Mouse (Mus musculus): ENCODE data around the gene Tnp2. TPM values are rescaled to one million over a fixed set of nuclear protein-coding genes. Genes with fewer than 3 reads are reported as not detected.

Tnp2 gene
- polyA plus RNA-seq, 1 experiment from 2014 or later, result not detected

DNA sequence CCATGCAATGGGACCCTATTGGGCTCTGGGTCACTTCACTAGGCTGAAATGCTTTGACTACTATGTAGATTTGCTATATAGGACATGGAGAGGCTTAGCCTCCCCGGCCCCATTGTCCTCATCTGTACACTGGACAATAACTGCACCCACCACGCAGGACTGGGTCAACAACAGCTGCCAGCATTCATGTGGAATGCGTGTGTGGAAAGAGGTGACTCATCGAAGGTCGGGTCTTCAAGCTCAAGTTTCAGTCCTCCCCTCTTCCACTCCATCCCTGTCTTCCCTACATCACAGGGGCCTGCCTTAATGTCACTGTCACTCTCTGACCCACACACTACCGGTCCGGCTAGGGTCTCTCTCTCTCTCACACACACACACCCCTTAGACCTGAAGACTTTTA lies 12.1 kb downstream of the Tnp2 start:
- no peak overlapping the region for H3K4me2 ChIP-seq (replicated peaks; ENCODE audit: low read depth)
- no peaks in the 10 kb centered on the region for H3K36me3 ChIP-seq (ENCODE audit: control insufficient read depth, insufficient read depth)
- H3K9ac ChIP-seq (ENCODE audit: low read depth, low read length), result no peak overlapping the region
- H3K27ac ChIP-seq (ENCODE audit: low read depth, low read length), result no peak overlapping the region
- H3K4me3 ChIP-seq (ENCODE audit: low read depth, low read length), result no peak overlapping the region
- ATAC-seq, result no peak
- H3K4me1 ChIP-seq (replicated peaks; ENCODE audit: control insufficient read depth, insufficient read depth, low read length), result no peaks in the 10 kb centered on the region
- TF ChIP-seq CTCF (IDR thresholded peaks at IDR 0.05; ENCODE audit: low read depth), result no peak
- WGBS, result 53% methylated on average over 7 of the region's 7 CpGs
- H3K27me3 ChIP-seq (replicated peaks; ENCODE audit: control insufficient read depth, insufficient read depth, low read length), result no peaks in the 10 kb centered on the region
- H3K9me3 ChIP-seq (ENCODE audit: control insufficient read depth), result no peaks in the 10 kb centered on the region

DNA sequence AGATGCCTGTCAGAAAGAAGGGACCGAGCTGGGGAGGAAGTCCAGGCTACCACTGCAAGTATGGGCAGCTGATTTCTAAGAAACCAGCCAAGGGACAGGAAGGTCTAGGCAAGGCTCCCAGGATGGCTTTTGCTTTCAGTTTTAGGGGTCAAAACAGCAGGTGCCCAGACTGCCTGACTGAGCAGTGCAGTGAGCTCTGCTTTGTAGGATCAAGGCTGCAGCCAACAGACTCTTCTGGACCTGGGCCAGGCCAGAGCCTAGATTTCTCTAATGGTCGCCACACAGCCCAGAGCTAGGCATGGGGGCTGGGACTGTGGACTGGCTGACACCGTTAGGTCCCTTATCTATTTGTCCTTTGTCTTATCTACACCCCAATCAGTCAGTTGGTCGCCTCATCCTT lies 13.7 kb downstream of the Tnp2 start:
- no peaks in the 10 kb centered on the region for H3K9me3 ChIP-seq (ENCODE audit: control insufficient read depth)
- no peak for ATAC-seq
- H3K27me3 ChIP-seq (replicated peaks; ENCODE audit: control insufficient read depth, insufficient read depth, low read length), result no peaks in the 10 kb centered on the region
- no peak overlapping the region for H3K9ac ChIP-seq (ENCODE audit: low read depth, low read length)
- H3K27ac ChIP-seq (ENCODE audit: low read depth, low read length), result no peak overlapping the region
- H3K4me1 ChIP-seq (replicated peaks; ENCODE audit: control insufficient read depth, insufficient read depth, low read length), result no peaks in the 10 kb centered on the region
- TF ChIP-seq CTCF (IDR thresholded peaks at IDR 0.05; ENCODE audit: low read depth), result no peak
- no peak overlapping the region for H3K4me2 ChIP-seq (replicated peaks; ENCODE audit: low read depth)
- no peak overlapping the region for H3K4me3 ChIP-seq (ENCODE audit: low read depth, low read length)
- no peaks in the 10 kb centered on the region for H3K36me3 ChIP-seq (ENCODE audit: control insufficient read depth, insufficient read depth)
- WGBS, result 40% methylated on average over 4 of the region's 4 CpGs

DNA sequence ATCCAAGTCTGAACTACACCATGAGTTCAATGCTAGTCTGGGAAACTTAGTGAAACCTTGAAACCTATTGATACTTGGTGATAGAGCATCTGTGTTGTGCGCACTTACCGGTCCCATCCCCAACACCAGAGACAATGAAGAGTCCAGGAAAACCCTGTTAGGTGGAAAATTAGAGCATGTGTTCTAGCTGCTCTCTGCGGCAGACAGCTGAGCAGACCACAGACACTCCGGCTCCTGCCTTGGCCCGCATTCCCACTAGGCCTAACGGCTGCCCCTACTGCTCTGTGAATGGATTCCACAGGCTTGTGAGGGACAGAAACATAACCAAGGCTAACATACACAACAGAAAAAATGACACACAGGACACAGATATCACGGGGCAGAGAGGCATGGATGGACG lies 14.9 kb downstream of the Tnp2 start:
- ATAC-seq, result no peak
- no peak for TF ChIP-seq CTCF (IDR thresholded peaks at IDR 0.05; ENCODE audit: low read depth)

DNA sequence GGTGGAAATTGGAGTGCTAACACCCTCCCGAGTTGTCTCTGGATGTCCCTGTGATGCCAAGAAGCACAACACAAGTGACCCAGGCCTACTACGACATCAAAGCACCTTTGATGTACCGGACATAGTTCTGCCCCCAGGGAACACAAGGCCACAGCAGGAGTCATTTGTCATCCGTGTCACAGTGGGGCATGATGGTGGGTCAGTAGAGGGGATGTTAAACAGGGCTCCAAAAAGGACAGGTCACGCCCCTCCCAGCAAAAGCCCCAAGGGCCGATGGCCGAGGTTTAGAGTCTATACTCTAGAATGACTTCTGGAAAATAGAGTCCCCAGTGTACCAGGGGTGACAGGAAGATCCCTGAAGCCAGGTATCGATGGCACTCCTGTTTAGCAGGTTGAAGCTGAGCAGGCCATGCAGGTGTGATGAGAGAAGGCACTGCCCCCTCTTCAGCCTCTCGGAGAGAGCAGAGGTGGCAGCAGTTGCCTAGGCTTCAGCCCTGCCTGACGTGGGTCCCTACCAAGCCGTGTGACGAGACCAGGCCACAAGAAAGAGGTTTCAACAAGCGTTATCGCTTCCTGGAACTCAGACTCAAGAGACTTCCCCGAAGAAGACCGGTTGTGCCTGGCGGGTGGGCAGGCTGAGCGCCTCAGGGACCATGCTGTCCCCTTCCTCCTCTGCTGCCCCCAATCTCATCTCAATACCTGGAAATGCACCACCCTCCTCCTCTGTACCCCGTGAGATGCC lies 16.5 kb downstream of the Tnp2 start:
- Histone ChIP-seq H3K4me3 (ENCODE audit: low read depth, low read length) (no peak overlapping the region), H3K27ac (ENCODE audit: low read depth, low read length) (no peak overlapping the region), H3K36me3 (ENCODE audit: control insufficient read depth, insufficient read depth) (no peaks in the 10 kb centered on the region), H3K9ac (ENCODE audit: low read depth, low read length) (no peak overlapping the region), H3K4me2 (replicated peaks; ENCODE audit: low read depth) (no peak overlapping the region), H3K9me3 (ENCODE audit: control insufficient read depth) (no peaks in the 10 kb centered on the region), H3K4me1 (replicated peaks; ENCODE audit: control insufficient read depth, insufficient read depth, low read length) (no peaks in the 10 kb centered on the region), H3K27me3 (replicated peaks; ENCODE audit: control insufficient read depth, insufficient read depth, low read length) (no peaks in the 10 kb centered on the region)
- WGBS, result 79% methylated on average over 19 of the region's 19 CpGs
- ATAC-seq, result no peak
- no peak for TF ChIP-seq CTCF (IDR thresholded peaks at IDR 0.05; ENCODE audit: low read depth)

More for the DNA sequence above, 14.9 kb downstream of the Tnp2 start:
- H3K27me3 ChIP-seq (replicated peaks; ENCODE audit: control insufficient read depth, insufficient read depth, low read length), result no peaks in the 10 kb centered on the region
- no peaks in the 10 kb centered on the region for H3K9me3 ChIP-seq (ENCODE audit: control insufficient read depth)
- H3K4me3 ChIP-seq (ENCODE audit: low read depth, low read length), result no peak overlapping the region
- H3K9ac ChIP-seq (ENCODE audit: low read depth, low read length), result no peak overlapping the region
- H3K4me1 ChIP-seq (replicated peaks; ENCODE audit: control insufficient read depth, insufficient read depth, low read length), result no peaks in the 10 kb centered on the region
- H3K27ac ChIP-seq (ENCODE audit: low read depth, low read length), result no peak overlapping the region
- H3K4me2 ChIP-seq (replicated peaks; ENCODE audit: low read depth), result no peak overlapping the region
- H3K36me3 ChIP-seq (ENCODE audit: control insufficient read depth, insufficient read depth), result no peaks in the 10 kb centered on the region
- WGBS, result 83% methylated on average over 8 of the region's 8 CpGs

DNA sequence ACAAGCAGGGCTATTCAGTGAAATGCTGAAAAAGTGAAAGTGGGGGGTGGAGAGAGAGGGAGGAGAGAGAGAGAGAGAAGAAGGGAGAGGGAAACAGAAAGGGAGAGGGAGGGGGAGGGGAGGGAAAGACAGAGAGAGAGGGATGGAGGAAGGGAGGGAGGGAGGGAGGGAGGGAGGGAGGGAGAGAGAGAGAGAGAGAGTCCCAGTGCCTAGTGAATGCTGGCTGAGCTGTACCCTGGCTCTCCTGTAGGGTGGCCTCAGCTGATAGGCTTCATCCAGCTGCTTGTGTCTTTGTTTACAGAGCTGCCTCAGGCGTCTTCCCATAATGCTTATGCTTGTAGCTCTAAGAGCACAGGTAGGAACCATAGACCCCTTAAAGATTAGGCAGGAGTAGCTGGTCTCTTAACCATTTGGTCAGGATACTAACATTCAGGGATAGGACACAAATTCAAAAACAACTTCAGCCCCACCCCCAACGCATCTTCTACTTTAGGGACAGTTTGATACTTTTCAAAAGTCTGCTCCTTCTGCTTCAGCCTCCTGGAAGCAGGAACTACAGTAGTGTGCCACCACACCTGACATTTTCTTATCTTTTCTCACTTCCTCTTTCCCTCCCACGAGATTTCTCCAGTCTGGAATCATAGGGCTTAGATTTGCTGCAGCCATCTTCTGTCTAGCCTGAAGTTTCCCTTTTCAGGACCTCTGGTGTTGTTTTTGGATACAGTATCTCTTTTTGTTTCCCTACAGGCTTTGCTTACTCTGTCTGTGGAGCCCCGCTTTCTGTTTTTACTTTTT lies 17.7 kb downstream of the Tnp2 start:
- Histone ChIP-seq H3K9me3 (ENCODE audit: control insufficient read depth) (no peaks in the 10 kb centered on the region), H3K9ac (ENCODE audit: low read depth, low read length) (no peak overlapping the region), H3K4me1 (replicated peaks; ENCODE audit: control insufficient read depth, insufficient read depth, low read length) (no peaks in the 10 kb centered on the region), H3K4me2 (replicated peaks; ENCODE audit: low read depth) (no peak overlapping the region), H3K27ac (ENCODE audit: low read depth, low read length) (no peak overlapping the region), H3K36me3 (ENCODE audit: control insufficient read depth, insufficient read depth) (no peaks in the 10 kb centered on the region), H3K4me3 (ENCODE audit: low read depth, low read length) (no peak overlapping the region), H3K27me3 (replicated peaks; ENCODE audit: control insufficient read depth, insufficient read depth, low read length) (no peaks in the 10 kb centered on the region)
- WGBS, result 40% methylated on average over 4 of the region's 4 CpGs
- 0 out of 2 replicates have a peak, but pooled peaks have one; percentile 22 for ATAC-seq
- TF ChIP-seq CTCF (IDR thresholded peaks at IDR 0.05; ENCODE audit: low read depth), result 0 out of 2 replicates have a peak, but pooled peaks have one; percentile 13

DNA sequence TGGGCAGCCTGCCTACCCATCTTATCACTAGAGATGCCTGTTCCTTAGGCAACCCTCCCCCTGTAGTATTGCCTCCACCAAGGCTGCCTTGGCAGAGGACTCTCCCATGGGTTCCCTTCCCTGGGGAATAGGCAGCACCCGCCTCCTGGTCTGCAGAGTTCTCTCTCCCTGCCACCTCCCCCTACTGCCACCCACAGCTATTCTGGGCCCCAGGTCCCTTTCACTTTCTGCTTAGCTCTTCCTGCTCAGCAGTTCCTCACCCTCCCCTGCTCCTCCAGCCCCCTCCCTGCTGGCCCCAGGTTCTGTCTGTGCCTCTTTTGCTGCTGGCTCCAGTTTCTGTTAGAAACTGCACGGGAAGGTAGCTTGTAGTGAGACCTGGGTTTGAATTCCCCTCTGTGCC lies 18.8 kb downstream of the Tnp2 start:
- TF ChIP-seq CTCF (IDR thresholded peaks at IDR 0.05; ENCODE audit: low read depth), result no peak
- H3K4me3 ChIP-seq (ENCODE audit: low read depth, low read length), result no peak overlapping the region
- H3K27me3 ChIP-seq (replicated peaks; ENCODE audit: control insufficient read depth, insufficient read depth, low read length), result 0 out of 2 replicates have a peak, but pooled peaks cover 3% of the 10 kb centered on the region
- peak; percentile 26; the same call in 1 of the 2 replicates for ATAC-seq
- H3K9me3 ChIP-seq (ENCODE audit: control insufficient read depth), result no peaks in the 10 kb centered on the region
- H3K36me3 ChIP-seq (ENCODE audit: control insufficient read depth, insufficient read depth), result no peaks in the 10 kb centered on the region
- 56% methylated on average over 2 of the region's 2 CpGs for WGBS
- no peak overlapping the region for H3K9ac ChIP-seq (ENCODE audit: low read depth, low read length)
- no peak overlapping the region for H3K27ac ChIP-seq (ENCODE audit: low read depth, low read length)
- no peak overlapping the region for H3K4me2 ChIP-seq (replicated peaks; ENCODE audit: low read depth)
- H3K4me1 ChIP-seq (replicated peaks; ENCODE audit: control insufficient read depth, insufficient read depth, low read length), result no peaks in the 10 kb centered on the region

Measured in intestine, postnatal 0 days (tissue).